Mouse (Mus musculus): Measurements from ENCODE around the gene Tmem258.

DNA sequence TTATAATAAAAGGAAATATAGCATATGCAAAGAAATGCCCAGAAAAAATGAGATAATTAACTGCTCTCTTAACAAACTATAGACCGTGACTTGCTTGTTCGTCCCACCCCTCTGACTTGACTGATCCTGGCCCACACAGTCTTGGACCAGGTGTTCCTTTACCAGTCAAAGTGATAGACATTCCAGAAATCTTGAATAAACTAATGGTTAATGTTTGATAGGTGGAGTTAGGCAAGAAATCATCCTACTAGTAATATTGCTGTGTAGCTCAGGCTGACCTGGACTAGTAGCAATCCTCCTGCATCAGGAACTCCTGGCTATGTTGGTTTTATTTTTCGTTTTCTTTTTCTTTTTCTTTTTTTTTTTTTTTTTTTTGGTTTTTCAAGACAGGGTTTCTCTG is 35.4 kb upstream of the Tmem258 start:
- TF ChIP-seq CTCF (IDR thresholded peaks at IDR 0.05; ENCODE audit: low read depth) (no peak), EP300 (optimal IDR thresholded peaks at IDR 0.05) (no peak)
